Mouse (Mus musculus) adrenal gland, adult 8-10 months (tissue): Measurements from ENCODE around the gene Vmn2r114. TPM values are rescaled to one million over a fixed set of nuclear protein-coding genes. Genes with fewer than 3 reads are reported as not detected.
"Not testable (repeated sequence)": the region's sequence is repeated elsewhere in the genome, so short reads cannot be mapped to it uniquely, and the experiment has no call there.

Experiments used
- DNase-seq: peaks from one replicate; pipeline ENCODE4 v3.0.0; 2022
- total RNA-seq, 4 experiments: library from RNA; stranded (reverse); gene quantifications; 2 replicates each; pipeline ENCODE4 v1.2.4; 2022

Vmn2r114 gene
- not detected for total RNA-seq

DNA sequence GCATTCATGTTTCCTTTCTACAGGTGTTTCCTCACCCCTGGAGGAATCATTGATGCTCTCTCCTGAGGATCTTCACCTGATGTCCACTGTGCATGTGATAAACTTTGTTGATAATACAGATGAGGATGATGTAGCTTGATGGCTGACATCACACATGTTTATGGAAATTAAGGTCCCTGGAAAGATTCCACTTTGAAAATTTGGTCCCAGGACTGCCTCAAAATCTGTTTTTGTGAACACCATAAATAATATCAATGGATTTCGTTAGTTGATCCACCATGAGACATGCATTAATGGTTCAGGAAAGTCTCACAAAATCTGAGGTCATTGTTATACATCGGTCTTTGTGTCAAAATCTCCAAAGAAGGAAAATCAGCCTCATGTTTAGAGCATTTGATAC is at the start of gene Vmn2r114:
Gene Vmn2r114 (minus strand): TSS at position 101 of the 400 bp plus-strand sequence.
- not testable (repeated sequence) for DNase-seq

DNA sequence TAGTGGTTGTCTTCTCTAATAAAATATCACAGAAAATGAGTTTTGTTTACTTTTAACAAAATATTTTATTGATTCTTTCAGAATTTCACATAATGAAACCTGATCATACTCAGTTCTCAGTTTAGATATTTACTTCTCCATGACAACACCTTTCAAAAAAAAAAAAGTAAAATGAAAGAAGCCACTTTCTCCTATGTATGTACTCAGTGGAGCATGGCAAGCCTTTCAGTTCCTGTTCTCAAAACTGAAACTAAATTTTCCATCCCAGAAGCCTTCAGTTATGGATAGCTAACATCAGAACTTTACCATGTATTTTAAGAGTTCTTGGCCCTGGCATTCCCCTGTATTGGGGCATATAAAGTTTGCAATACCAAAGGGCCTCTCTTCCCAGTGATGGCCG is 39.3 kb upstream of the Vmn2r114 start:
- no peak for DNase-seq

- not testable (repeated sequence) for DNase-seq
These were observed 31.1 kb upstream of the Vmn2r114 start, which contains the start of gene Vmn2r115 for GRCm38 (mm10) chr17:23343441-23343840. Gene Vmn2r115, plus strand, starts transcription at chr17:23343741.

DNA sequence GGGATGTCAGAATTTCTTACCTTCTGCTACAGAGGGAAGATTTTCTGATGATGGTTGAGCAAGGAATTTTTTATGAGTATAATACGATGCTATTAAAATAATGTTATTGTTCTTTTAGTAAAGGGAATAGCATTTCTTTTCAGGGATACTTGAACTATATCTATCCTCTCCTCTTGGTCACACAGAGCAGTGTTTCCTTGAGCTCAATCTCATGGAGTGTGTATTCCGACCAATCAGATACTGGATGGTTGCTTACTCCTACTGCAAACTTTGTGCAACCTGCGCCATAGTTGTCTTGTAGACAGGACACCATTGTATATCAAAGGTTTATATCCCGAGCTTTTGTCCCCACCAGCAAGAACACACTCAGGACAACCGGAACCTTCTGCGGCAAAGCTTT is 18.3 kb upstream of the Vmn2r114 start:
- DNase-seq = no peak

Other genes with a start within 250 kb of the Vmn2r114 start
- 10 to 100 TPM in 2 of 4 experiments, 1 to 10 TPM in 2; 7.6 to 15.3 (median 11.8) TPM for gene Zfp40, start 119.3 kb downstream of the Vmn2r114 start, total RNA-seq
- under 1 TPM in 1 of 4 experiments, not detected in 3; 0.03 TPM for gene Vmn2r115, start 31.2 kb upstream of the Vmn2r114 start, total RNA-seq
- not detected for gene Vmn2r116, start 72.1 kb upstream of the Vmn2r114 start, total RNA-seq
- not detected for gene Vmn2r117, start 167.2 kb upstream of the Vmn2r114 start, total RNA-seq